Mouse (Mus musculus): ENCODE results near the gene Lrp1.

DNA sequence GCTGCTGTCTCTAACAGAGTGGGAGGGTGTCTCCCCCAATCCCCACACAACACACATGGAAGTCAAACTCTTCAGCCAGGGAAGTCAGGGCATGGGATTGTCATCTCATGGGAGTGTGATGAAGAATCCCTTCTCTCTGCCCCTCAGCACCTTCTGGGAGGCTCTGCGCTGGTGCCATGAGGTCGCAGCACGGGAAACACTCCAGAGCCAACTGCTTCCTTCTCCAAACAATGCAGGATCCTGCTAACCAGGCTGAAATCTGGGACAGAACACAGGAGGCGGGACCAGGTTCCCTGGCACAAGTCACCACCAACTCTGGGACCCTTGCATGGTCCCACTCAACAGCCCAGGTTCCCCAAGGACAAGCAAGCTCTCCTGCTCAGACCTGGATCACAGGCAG lies 3.7 kb downstream of the Lrp1 start:
- no peak for TF ChIP-seq MAFK (IDR thresholded peaks at IDR 0.05; ENCODE audit: insufficient replicate concordance, low read length)
- no peak for TF ChIP-seq CTCF (conservative IDR thresholded peaks at IDR 0.05 in 1 of 2, IDR thresholded peaks at IDR 0.05 in 1 of 2; ENCODE audit: low read depth in 2 of 2, low read length in 2 of 2)
- TF ChIP-seq E2F4 (IDR thresholded peaks at IDR 0.05; ENCODE audit: insufficient replicate concordance, low read depth, low read length), result no peak
- TF ChIP-seq KAT2A (IDR thresholded peaks at IDR 0.05; ENCODE audit: insufficient replicate concordance, low read length), result no peak
- TF ChIP-seq SMC3 (IDR thresholded peaks at IDR 0.05; ENCODE audit: low read depth, low read length), result no peak
- no peak for TF ChIP-seq HCFC1 (IDR thresholded peaks at IDR 0.05; ENCODE audit: low read depth, low read length)
- no peak for TF ChIP-seq MAX (IDR thresholded peaks at IDR 0.05; ENCODE audit: low read length)
- TF ChIP-seq USF1 (IDR thresholded peaks at IDR 0.05; ENCODE audit: low read depth, low read length), result no peak
